Mouse (Mus musculus) forebrain, embryonic 15.5 days (tissue): ENCODE measurements around the gene Hcn3. TPM values are rescaled to one million over a fixed set of nuclear protein-coding genes. Genes with fewer than 3 reads are reported as not detected.
A peak's percentile ranks its signal among the peaks of the same experiment; 100 is the strongest.

Experiments
- ATAC-seq: fragments of 200-750 bp; cut with Nextera tagmentation; replicated peaks from 2 replicates; pipeline ENCODE4 v1.8.0; 2017; ENCODE audit warnings: mild to moderate bottlenecking, moderate TSS enrichment, moderate library complexity
- H3K27ac ChIP-seq: fragments of 300-500 bp; sonication (generic); replicated peaks from 2 replicates; pipeline ENCODE4 v1.5.1; 2015; ENCODE audit warnings: mild to moderate bottlenecking, inconsistent platforms
- H3K27me3 ChIP-seq: fragments of 300-500 bp; sonication (generic); 2 replicates; pipeline ENCODE4 v1.6.1; 2015; ENCODE audit warnings: inconsistent platforms
- H3K36me3 ChIP-seq: fragments of 300-500 bp; sonication (generic); 2 replicates; pipeline ENCODE4 v1.6.1; 2015; ENCODE audit warnings: mild to moderate bottlenecking, inconsistent platforms
- H3K4me1 ChIP-seq: fragments of 300-500 bp; sonication (generic); 2 replicates; pipeline ENCODE4 v1.6.1; 2015; ENCODE audit warnings: inconsistent platforms
- H3K4me2 ChIP-seq: fragments of 300-500 bp; sonication (generic); replicated peaks from 2 replicates; pipeline ENCODE4 v1.6.1; 2015; ENCODE audit warnings: mild to moderate bottlenecking, inconsistent platforms
- H3K4me3 ChIP-seq: fragments of 300-500 bp; sonication (generic); 2 replicates; pipeline ENCODE4 v1.5.1; 2015; ENCODE audit warnings: mild to moderate bottlenecking, inconsistent platforms
- H3K9ac ChIP-seq: fragments of 300-500 bp; sonication (generic); replicated peaks from 2 replicates; pipeline ENCODE4 v1.6.1; 2015; ENCODE audit warnings: mild to moderate bottlenecking, inconsistent platforms
- H3K9me3 ChIP-seq: fragments of 300-500 bp; sonication (generic); 2 replicates; pipeline ENCODE4 v1.6.1; 2016; ENCODE audit warnings: inconsistent platforms
- WGBS: fragments of 180-500 bp; shearing (Covaris S2); methylation state at CpG from one replicate; pipeline ENCODE4 v1.1.7; 2015; ENCODE audit warnings: mixed read lengths; 5-methylcytosine and 5-hydroxymethylcytosine counted together
- polyA plus RNA-seq: library from polyadenylated mRNA; unstranded; fragments of >200 nt; fragmentation: Nextera tagmentation; extraction: Ambion mirVana; gene quantifications from 2 replicates; pipeline ENCODE4 v1.2.1, GENCODE M21; 2015

Hcn3 gene
- 30.1 and 34.3 TPM in 2 replicates for polyA plus RNA-seq

GRCm38 (mm10) chr3:89159616-89160344 lies at the start of gene Hcn3:
Gene Hcn3 (minus strand): TSS chr3:89160196.
- Histone ChIP-seq H3K27ac (peak within 1 kb of the TSS; percentile 32), H3K4me2 (peak within 1 kb of the TSS; percentile 85), H3K4me1 (peaks cover 25% of the 10 kb centered on the region), H3K4me3 (peak within 1 kb of the TSS; percentile 90), H3K9ac (peak within 1 kb of the TSS; percentile 77), H3K9me3 (no peaks in the 10 kb centered on the region), H3K36me3 (no peaks in the 10 kb centered on the region), H3K27me3 (no peaks in the 10 kb centered on the region)
- peak; percentile 82 for ATAC-seq
- WGBS: under 1% methylated on average over 60 of the region's 66 CpGs

DNA sequence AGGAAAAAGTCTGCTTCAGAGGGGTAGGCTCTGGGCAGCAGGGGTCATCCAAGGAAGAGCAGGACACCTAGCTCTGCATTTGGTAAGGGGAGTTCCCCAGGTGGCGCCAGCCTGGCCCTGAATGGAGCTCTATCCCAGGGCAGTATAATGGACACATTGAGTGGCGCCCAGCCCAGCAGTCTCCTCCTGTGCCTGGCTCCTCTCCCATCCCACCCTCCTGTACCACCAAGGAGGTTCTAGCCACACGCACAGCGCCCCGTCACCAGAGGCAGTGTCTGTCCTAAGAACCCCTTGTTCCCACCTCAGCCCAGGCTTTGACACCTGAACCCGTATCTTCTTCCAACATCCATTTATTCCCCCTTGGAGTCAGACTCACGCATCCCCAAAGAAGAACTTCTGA lies 49.7 kb upstream of the Hcn3 start:
- ATAC-seq: no peak
- WGBS: 85% methylated on average over 7 of the region's 7 CpGs

GRCm38 (mm10) chr3:89208736-89209135 lies 48.7 kb upstream of the Hcn3 start:
- Histone ChIP-seq H3K27me3 (no peaks in the 10 kb centered on the region), H3K9me3 (no peaks in the 10 kb centered on the region), H3K9ac (no peak overlapping the region), H3K4me2 (no peak overlapping the region), H3K27ac (no peak overlapping the region), H3K4me1 (peaks cover 13% of the 10 kb centered on the region), H3K4me3 (no peak overlapping the region), H3K36me3 (peaks cover 59% of the 10 kb centered on the region)
- ATAC-seq: no peak
- 90% methylated on average over 6 of the region's 6 CpGs for WGBS

More for the DNA sequence above, 49.7 kb upstream of the Hcn3 start:
- Histone ChIP-seq H3K4me3 (no peak overlapping the region), H3K36me3 (peaks cover 52% of the 10 kb centered on the region), H3K4me1 (peaks cover 17% of the 10 kb centered on the region), H3K27me3 (no peaks in the 10 kb centered on the region), H3K27ac (no peak overlapping the region), H3K4me2 (no peak overlapping the region), H3K9ac (no peak overlapping the region), H3K9me3 (no peaks in the 10 kb centered on the region)

- no peaks in the 10 kb centered on the region for H3K27me3 ChIP-seq
- no peak for ATAC-seq
- WGBS: 91% methylated on average over 13 of the region's 13 CpGs
- H3K27ac ChIP-seq: no peak overlapping the region
- peaks cover 14% of the 10 kb centered on the region for H3K4me1 ChIP-seq
- no peak overlapping the region for H3K4me3 ChIP-seq
- peaks cover 59% of the 10 kb centered on the region for H3K36me3 ChIP-seq
- H3K9ac ChIP-seq: no peak overlapping the region
- H3K9me3 ChIP-seq: no peaks in the 10 kb centered on the region
- H3K4me2 ChIP-seq: no peak overlapping the region
Observed at GRCm38 (mm10) chr3:89208075-89208657, 48.2 kb upstream of the Hcn3 start.

GRCm38 (mm10) chr3:89206695-89207094 lies 46.7 kb upstream of the Hcn3 start:
- H3K27me3 ChIP-seq: no peaks in the 10 kb centered on the region
- no peak for ATAC-seq
- no peak overlapping the region for H3K9ac ChIP-seq
- no peak overlapping the region for H3K4me2 ChIP-seq
- no peak overlapping the region for H3K4me3 ChIP-seq
- peaks cover 59% of the 10 kb centered on the region for H3K36me3 ChIP-seq
- no peaks in the 10 kb centered on the region for H3K9me3 ChIP-seq
- H3K4me1 ChIP-seq: peaks cover 6% of the 10 kb centered on the region
- 95% methylated on average over 2 of the region's 2 CpGs for WGBS
- H3K27ac ChIP-seq: no peak overlapping the region

DNA sequence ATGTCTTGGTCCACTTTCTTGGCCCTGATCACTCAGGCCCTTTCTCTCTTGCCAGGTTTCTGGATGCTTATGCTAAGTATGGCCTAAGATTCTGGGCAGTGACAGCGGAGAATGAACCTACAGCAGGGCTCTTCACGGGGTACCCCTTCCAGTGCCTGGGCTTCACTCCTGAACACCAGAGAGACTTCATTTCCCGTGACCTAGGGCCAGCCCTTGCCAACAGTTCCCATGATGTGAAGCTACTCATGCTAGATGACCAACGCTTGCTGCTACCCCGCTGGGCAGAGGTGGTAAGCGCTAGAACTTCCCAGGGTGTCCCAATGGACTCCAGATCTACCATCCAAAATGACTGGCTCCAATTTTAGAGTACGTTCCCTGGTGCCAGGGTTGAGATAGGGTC lies 46.1 kb upstream of the Hcn3 start:
- Histone ChIP-seq H3K4me2 (no peak overlapping the region), H3K36me3 (peaks cover 59% of the 10 kb centered on the region), H3K4me1 (peaks cover 6% of the 10 kb centered on the region), H3K27ac (no peak overlapping the region), H3K9me3 (no peaks in the 10 kb centered on the region), H3K4me3 (no peak overlapping the region), H3K9ac (no peak overlapping the region), H3K27me3 (no peaks in the 10 kb centered on the region)
- 92% methylated on average over 7 of the region's 7 CpGs for WGBS
- ATAC-seq: no peak

DNA sequence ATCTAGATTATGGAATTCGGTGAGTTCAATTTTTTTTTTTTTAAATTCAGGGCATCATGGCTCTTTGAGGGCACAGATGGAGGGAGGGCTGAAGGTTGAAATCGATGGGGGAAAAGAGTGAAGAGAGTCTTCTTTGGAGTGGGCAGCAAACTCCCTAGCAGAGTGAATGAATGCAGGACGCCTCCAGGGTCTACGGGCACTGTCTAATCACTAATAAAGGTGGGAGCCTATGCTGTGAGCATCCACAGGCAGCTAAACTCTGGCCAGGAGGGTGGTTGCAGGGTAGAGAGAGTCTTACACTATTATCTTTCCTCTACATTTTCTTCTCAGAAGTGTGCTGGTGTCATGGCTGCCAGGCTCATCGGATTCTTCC lies 43.1 kb upstream of the Hcn3 start:
- Histone ChIP-seq H3K27ac (peak overlapping the region; percentile 70), H3K36me3 (peaks cover 35% of the 10 kb centered on the region), H3K9me3 (no peaks in the 10 kb centered on the region), H3K4me2 (peak overlapping the region; percentile 60), H3K27me3 (no peaks in the 10 kb centered on the region), H3K4me3 (peak overlapping the region; percentile 62), H3K9ac (peak overlapping the region; percentile 59), H3K4me1 (peaks cover 6% of the 10 kb centered on the region)
- WGBS: 44% methylated on average over 5 of the region's 5 CpGs
- ATAC-seq: peak; percentile 24; the same call in 1 of the 2 replicates

- ATAC-seq: peak; percentile 89
- Histone ChIP-seq H3K27ac (peak within 1 kb of the TSS; percentile 70), H3K4me2 (peak within 1 kb of the TSS; percentile 60), H3K4me3 (peak within 1 kb of the TSS; percentile 62), H3K9me3 (no peaks in the 10 kb centered on the region), H3K4me1 (peaks cover 6% of the 10 kb centered on the region), H3K9ac (peak within 1 kb of the TSS; percentile 59), H3K27me3 (no peaks in the 10 kb centered on the region), H3K36me3 (peaks cover 30% of the 10 kb centered on the region)
- 26% methylated on average over 13 of the region's 13 CpGs for WGBS
Observed at GRCm38 (mm10) chr3:89202253-89203141, 42.5 kb upstream of the Hcn3 start, which contains the start of gene Gba. Gene Gba (plus strand): TSS chr3:89202928.

DNA sequence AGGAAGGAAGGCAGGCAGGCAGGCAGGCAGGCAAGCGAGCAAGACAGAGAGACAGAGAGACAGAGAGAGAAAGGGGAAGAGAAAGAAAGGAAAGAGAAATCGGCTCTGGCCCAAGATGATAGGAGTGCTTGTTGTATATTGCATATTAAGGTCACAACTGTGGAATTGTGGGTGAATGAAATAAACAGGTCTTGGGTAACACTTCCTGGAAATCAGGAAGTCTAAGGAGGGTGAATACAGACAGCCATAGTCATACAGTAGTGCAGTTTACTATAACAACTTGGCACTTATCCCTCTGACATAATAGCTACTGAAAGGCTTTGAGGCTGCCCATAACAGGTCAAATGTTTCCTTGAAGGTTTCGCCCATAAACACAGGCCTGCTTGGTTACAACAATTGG lies 39.8 kb upstream of the Hcn3 start:
- peaks cover 17% of the 10 kb centered on the region for H3K4me1 ChIP-seq
- no peaks in the 10 kb centered on the region for H3K27me3 ChIP-seq
- ATAC-seq: no peak
- H3K4me3 ChIP-seq: no peak overlapping the region
- H3K9me3 ChIP-seq: no peaks in the 10 kb centered on the region
- H3K9ac ChIP-seq: no peak overlapping the region
- H3K27ac ChIP-seq: no peak overlapping the region
- 0 out of 2 replicates have a peak, but pooled peaks cover 7% of the 10 kb centered on the region for H3K36me3 ChIP-seq
- no peak overlapping the region for H3K4me2 ChIP-seq
- WGBS: 89% methylated on average over 3 of the region's 3 CpGs

GRCm38 (mm10) chr3:89195979-89196877 lies 36.2 kb upstream of the Hcn3 start:
- no peaks in the 10 kb centered on the region for H3K36me3 ChIP-seq
- peak overlapping the region; percentile 40 for H3K4me3 ChIP-seq
- peak; percentile 95 for ATAC-seq
- 7% methylated on average over 33 of the region's 33 CpGs for WGBS
- H3K4me1 ChIP-seq: peaks cover 11% of the 10 kb centered on the region
- no peaks in the 10 kb centered on the region for H3K27me3 ChIP-seq
- peak overlapping the region; percentile 51 for H3K9ac ChIP-seq
- H3K4me2 ChIP-seq: peak overlapping the region; percentile 59
- no peaks in the 10 kb centered on the region for H3K9me3 ChIP-seq
- H3K27ac ChIP-seq: peak overlapping the region; percentile 79

- H3K4me3 ChIP-seq: no peak overlapping the region
- H3K4me1 ChIP-seq: peaks cover 11% of the 10 kb centered on the region
- H3K27me3 ChIP-seq: no peaks in the 10 kb centered on the region
- no peak overlapping the region for H3K4me2 ChIP-seq
- no peak overlapping the region for H3K27ac ChIP-seq
- 86% methylated on average over 2 of the region's 2 CpGs for WGBS
- no peaks in the 10 kb centered on the region for H3K9me3 ChIP-seq
- ATAC-seq: no peak
- H3K36me3 ChIP-seq: no peaks in the 10 kb centered on the region; the same call in 1 of the 2 replicates
- H3K9ac ChIP-seq: no peak overlapping the region
Observed at GRCm38 (mm10) chr3:89193853-89194252, 33.9 kb upstream of the Hcn3 start.
